Mouse (Mus musculus): ENCODE data around the gene Ppp1r13l.

- no peak for TF ChIP-seq HCFC1 (IDR thresholded peaks at IDR 0.05; ENCODE audit: borderline replicate concordance, insufficient read depth, low read length)
- no peak for TF ChIP-seq ZNF384 (IDR thresholded peaks at IDR 0.05; ENCODE audit: low read depth, low read length)
- no peak for TF ChIP-seq MAFK (IDR thresholded peaks at IDR 0.05; ENCODE audit: insufficient read depth, low read depth, low read length)
- TF ChIP-seq CHD2 (IDR thresholded peaks at IDR 0.05; ENCODE audit: low read depth, low read length) = no peak
These were observed 33.2 kb upstream of the Ppp1r13l start for GRCm38 (mm10) chr7:19326359-19326758.
